Mouse (Mus musculus) olfactory bulb, adult 2 months (tissue): ENCODE data around the gene 1700086D15Rik.

Experiments used
- CTCF ChIP-seq: fragments of 200-500 bp; IDR thresholded peaks from 2 replicates; pipeline ENCODE4 v1.5.1; 2012; ENCODE audit warnings: low read depth, mild to moderate bottlenecking, low read length, moderate library complexity; ENCODE audit not compliant: insufficient read depth
- POLR2A ChIP-seq: fragments of 200-500 bp; IDR thresholded peaks from 2 replicates; pipeline ENCODE4 v1.6.1; 2012; ENCODE audit warnings: mild to moderate bottlenecking, low read depth, low read length, moderate library complexity; ENCODE audit not compliant: insufficient read depth

- TF ChIP-seq CTCF (no peak), POLR2A (no peak)
Observed at GRCm38 (mm10) chr11:65148441-65148840, 11.2 kb downstream of the 1700086D15Rik start.
